Mouse (Mus musculus): ENCODE measurements around the gene Poln.

The Poln gene

GRCm38 (mm10) chr5:34168950-34169891 lies at the start of gene Poln, which contains the start of gene Haus3:
Gene Poln (minus strand): TSS chr5:34169448.
Gene Haus3 (minus strand): TSS chr5:34169527.
- peak; percentile 96 for DNase-seq (ENCODE audit: low read depth, low spot score)

GRCm38 (mm10) chr5:34218672-34219071 lies 49.4 kb upstream of the Poln start:
- DNase-seq (ENCODE audit: low read depth, low spot score), result no peak

GRCm38 (mm10) chr5:34217756-34218155 lies 48.5 kb upstream of the Poln start:
- no peak for DNase-seq (ENCODE audit: low read depth, low spot score)

- no peak for DNase-seq (ENCODE audit: low read depth, low spot score)
Measured at GRCm38 (mm10) chr5:34216025-34216424, 46.8 kb upstream of the Poln start.

GRCm38 (mm10) chr5:34213659-34214058 lies 44.4 kb upstream of the Poln start:
- no peak for DNase-seq (ENCODE audit: low read depth, low spot score)

GRCm38 (mm10) chr5:34210279-34210678 lies 41.0 kb upstream of the Poln start:
- peak; percentile 64 for DNase-seq (ENCODE audit: low read depth, low spot score)

- DNase-seq (ENCODE audit: low read depth, low spot score), result no peak
Measured at GRCm38 (mm10) chr5:34207503-34207902, 38.3 kb upstream of the Poln start.

GRCm38 (mm10) chr5:34205788-34206187 lies 36.5 kb upstream of the Poln start:
- no peak for DNase-seq (ENCODE audit: low read depth, low spot score)

- no peak for DNase-seq (ENCODE audit: low read depth, low spot score)
Measured at GRCm38 (mm10) chr5:34204911-34205310, 35.7 kb upstream of the Poln start.

GRCm38 (mm10) chr5:34202006-34202405 lies 32.8 kb upstream of the Poln start:
- DNase-seq (ENCODE audit: low read depth, low spot score), result no peak

GRCm38 (mm10) chr5:34201396-34201795 lies 32.1 kb upstream of the Poln start:
- no peak for DNase-seq (ENCODE audit: low read depth, low spot score)

- no peak for DNase-seq (ENCODE audit: low read depth, low spot score)
Measured at GRCm38 (mm10) chr5:34198615-34199014, 29.4 kb upstream of the Poln start.

- DNase-seq (ENCODE audit: low read depth, low spot score), result no peak
Measured at GRCm38 (mm10) chr5:34197243-34197642, 28.0 kb upstream of the Poln start.

GRCm38 (mm10) chr5:34196423-34196822 lies 27.2 kb upstream of the Poln start:
- DNase-seq (ENCODE audit: low read depth, low spot score), result no peak

- no peak for DNase-seq (ENCODE audit: low read depth, low spot score)
Measured at GRCm38 (mm10) chr5:34195786-34196185, 26.5 kb upstream of the Poln start.

- DNase-seq (ENCODE audit: low read depth, low spot score), result no peak
Measured at GRCm38 (mm10) chr5:34194975-34195662, 25.9 kb upstream of the Poln start.

GRCm38 (mm10) chr5:34194426-34194825 lies 25.2 kb upstream of the Poln start:
- DNase-seq (ENCODE audit: low read depth, low spot score), result no peak

- no peak for DNase-seq (ENCODE audit: low read depth, low spot score)
Measured at GRCm38 (mm10) chr5:34191843-34192242, 22.6 kb upstream of the Poln start.

GRCm38 (mm10) chr5:34191021-34191420 lies 21.8 kb upstream of the Poln start:
- no peak for DNase-seq (ENCODE audit: low read depth, low spot score)

- no peak for DNase-seq (ENCODE audit: low read depth, low spot score)
Measured at GRCm38 (mm10) chr5:34189521-34189920, 20.3 kb upstream of the Poln start.

- no peak for DNase-seq (ENCODE audit: low read depth, low spot score)
Measured at GRCm38 (mm10) chr5:34188856-34189255, 19.6 kb upstream of the Poln start.

- peak; percentile 95 for DNase-seq (ENCODE audit: low read depth, low spot score)
Measured at GRCm38 (mm10) chr5:34187601-34188316, 18.5 kb upstream of the Poln start, which contains the start of gene Mxd4. Gene Mxd4 (minus strand): TSS chr5:34187720.
